Mouse (Mus musculus): ENCODE data around the gene Szt2.

Szt2 gene

GRCm38 (mm10) chr4:118357504-118357903 lies 51.6 kb downstream of the Szt2 start:
- DNase-seq (ENCODE audit: low read depth) = no peak

DNA sequence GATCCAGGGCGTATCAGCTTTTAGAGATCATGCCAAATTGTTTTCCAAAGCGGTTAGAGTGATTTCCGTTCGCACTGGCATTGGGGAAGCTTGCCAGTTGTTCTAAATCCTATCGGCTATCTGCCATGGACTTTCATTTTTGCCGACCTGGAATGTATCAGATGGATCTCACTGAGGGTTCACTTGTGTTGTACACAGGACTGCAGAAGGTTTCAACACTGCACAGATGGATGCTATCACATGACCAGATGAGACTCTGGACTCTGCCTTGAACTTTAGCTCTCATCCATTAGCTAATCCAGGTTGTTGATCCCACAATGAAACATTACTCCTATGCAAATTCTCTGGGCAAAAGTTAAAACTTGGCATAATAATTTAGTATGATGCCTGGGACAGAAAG lies 52.3 kb downstream of the Szt2 start:
- DNase-seq (ENCODE audit: low read depth) = no peak

DNA sequence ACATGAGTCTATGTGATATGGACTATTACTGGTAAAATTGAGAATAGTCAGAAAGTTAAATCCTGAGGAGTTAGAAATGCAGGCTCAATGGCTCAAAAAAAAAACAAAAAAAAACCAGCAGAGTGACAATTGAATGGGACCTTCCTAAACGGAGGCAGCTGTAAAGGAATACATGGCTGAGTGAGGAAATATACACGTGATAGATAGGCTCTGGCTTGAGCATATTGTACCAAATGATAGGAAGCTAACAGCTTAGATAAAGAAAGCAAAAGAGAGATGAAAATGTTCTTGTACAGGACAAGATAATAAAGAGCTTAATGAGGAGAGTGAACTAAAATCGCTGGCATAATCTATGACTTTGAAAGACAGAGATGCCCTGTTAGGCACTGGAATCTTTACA lies 54.8 kb downstream of the Szt2 start:
- DNase-seq (ENCODE audit: low read depth) = no peak

DNA sequence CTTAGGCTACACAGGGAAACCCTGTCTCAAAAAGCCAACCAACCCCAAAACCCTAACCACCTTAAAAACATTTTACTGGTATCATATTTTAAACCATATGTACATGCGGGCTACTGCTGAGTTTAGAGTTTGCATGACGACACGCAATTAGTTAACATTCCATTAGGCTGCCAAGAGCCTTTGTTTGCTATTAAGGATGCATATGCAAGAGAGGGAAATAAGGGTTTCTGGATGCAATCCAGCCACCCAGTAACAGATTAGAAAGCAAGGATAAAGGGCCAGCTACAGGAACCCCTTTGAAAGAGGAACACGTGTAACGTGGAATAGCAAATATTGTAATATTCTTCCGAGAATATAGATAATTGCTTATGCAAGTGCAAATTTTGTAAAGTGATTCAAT lies 55.4 kb downstream of the Szt2 start:
- no peak for DNase-seq (ENCODE audit: low read depth)

- DNase-seq (ENCODE audit: low read depth) = no peak
Measured at GRCm38 (mm10) chr4:118351828-118352227, 57.2 kb downstream of the Szt2 start.

DNA sequence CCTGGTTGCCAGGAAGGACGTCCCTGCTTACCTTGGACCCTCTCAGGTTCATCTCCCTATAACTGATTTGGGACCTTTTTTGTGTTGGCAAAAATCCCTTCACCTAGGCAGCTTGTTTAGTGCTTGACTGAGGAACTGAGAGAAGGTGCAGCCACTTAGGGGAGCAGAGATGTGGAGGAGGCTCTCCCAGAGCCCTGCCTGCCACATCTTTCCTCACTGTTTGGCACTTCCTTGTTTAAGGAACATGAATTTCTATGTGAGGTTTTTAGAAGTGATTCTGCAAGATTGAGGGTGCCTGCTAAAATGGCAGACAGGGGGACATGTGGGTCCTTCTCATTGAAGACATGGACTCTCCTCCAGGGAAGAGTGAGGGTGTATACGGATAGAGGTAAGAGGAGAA lies 58.2 kb downstream of the Szt2 start:
- no peak for DNase-seq (ENCODE audit: low read depth)

DNA sequence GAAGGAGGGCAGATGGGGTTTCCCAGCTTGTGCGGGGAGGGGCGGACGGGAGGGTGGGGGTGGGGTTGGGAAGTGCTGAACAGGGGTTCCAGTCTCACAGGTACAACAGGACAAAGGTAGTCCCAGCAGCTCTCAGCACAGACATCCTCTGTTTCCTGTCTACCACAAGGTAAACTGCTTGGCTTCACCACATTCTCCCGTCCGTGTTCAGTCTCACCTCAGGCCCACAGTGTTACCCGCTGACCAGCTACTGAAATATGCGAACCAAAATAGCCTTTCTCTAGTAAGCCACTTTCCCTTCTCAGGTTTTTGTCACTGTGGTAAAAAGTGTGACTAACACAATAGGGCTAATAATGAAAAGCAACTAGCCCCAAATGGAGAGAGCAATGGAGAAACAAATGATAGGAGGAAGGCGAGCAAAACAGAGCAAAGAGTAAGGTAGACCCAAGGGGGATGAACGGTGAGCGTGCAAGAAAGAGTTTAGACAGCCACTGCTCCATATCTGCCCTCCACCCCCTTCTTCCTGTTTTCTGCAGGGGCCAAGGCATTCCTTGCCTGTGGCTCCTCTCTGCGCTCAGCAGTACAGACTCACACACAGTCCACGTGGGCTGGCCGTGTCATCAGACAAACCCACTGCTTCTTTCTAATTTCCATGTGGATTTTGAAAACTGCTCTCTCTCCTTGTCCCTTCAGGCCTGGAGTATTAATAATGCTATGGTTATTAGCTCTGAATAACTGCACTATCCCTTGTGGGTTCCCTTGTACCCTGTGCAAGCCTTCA lies 61.4 kb downstream of the Szt2 start:
- DNase-seq (ENCODE audit: low read depth) = no peak

- no peak for DNase-seq (ENCODE audit: low read depth)
Measured at GRCm38 (mm10) chr4:118341447-118341846, 67.6 kb downstream of the Szt2 start.

DNA sequence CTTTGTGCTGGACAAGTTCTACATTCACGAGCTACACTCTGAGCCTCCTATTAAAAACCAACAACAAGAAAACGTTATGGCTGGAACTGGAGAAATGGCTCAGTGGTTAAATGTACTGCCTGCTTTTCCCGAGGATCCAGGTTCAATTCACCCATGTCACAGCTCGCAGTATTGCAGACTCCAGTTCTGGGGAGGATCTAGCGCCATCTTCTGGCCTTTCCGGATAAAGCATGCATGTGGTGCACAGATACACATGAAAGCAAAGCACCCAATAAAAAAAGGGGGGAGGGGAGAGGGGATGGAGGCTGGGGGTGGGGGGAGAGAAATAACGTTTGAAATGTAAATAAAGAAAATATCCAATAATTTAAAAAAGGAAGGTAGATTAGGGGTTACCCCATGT lies 72.4 kb downstream of the Szt2 start:
- peak; percentile 76 for DNase-seq (ENCODE audit: low read depth)

- no peak for DNase-seq (ENCODE audit: low read depth)
Measured at GRCm38 (mm10) chr4:118335991-118336390, 73.1 kb downstream of the Szt2 start.

GRCm38 (mm10) chr4:118331777-118332176 lies 77.3 kb downstream of the Szt2 start:
- DNase-seq (ENCODE audit: low read depth) = peak; percentile 69

- peak; percentile 97 for DNase-seq (ENCODE audit: low read depth)
Measured at GRCm38 (mm10) chr4:118326476-118326875, 82.6 kb downstream of the Szt2 start.

- no peak for DNase-seq (ENCODE audit: low read depth)
Measured at GRCm38 (mm10) chr4:118320636-118321035, 88.4 kb downstream of the Szt2 start.

- no peak for DNase-seq (ENCODE audit: low read depth)
Measured at GRCm38 (mm10) chr4:118319706-118320344, 89.2 kb downstream of the Szt2 start.

DNA sequence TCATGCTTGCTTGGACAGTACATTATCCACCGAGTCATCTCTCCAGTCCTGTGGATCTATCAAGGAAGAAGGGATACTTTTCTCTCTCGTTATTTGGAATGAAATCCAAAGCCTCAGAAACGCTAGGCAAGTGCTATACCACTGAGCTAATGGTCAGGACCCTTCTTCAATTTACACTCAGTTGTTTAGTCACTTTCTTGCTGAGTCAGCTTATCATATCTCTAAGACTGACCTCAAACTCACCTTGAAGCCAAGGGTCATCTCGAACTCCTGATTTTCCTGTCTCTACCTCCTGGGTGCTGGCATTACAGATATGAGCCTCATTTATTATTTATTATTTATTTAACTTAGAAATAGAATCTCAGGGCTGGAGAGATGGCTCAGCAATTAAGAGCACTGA lies 92.4 kb downstream of the Szt2 start:
- no peak for DNase-seq (ENCODE audit: low read depth)

- no peak for DNase-seq (ENCODE audit: low read depth)
Measured at GRCm38 (mm10) chr4:118315286-118315685, 93.8 kb downstream of the Szt2 start.
